Mouse (Mus musculus) CD4-positive helper T cell, adult 2 months (primary cell): Measurements from ENCODE around the gene Atp6v1g3.

Experiments
- DNase-seq: peaks from one replicate; pipeline ENCODE4 v3.0.0-alpha.2; 2012; ENCODE audit warnings: low read depth, missing footprints, low spot score

Atp6v1g3 gene

DNA sequence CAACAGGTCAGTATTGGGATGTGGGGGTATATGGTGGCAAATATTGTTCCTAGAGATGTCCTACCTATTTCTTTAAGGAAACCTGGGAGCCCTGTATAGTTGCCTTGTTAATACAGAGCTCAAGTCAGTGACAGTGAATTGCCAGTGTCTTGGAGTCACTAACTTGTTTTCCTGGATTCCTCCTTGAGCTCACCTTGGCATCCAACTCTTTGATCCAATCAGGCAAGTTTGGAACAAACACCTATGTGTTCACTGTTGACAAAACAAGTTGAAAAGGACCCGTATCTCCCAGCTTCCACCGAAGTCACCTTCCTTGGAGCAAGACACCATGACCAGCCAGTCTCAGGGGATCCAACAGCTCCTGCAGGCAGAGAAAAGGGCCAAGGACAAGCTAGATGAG, at the start of gene Atp6v1g3:
Gene Atp6v1g3 (plus strand): TSS at position 301 of the 400 bp plus-strand sequence.
- no peak for DNase-seq

DNA sequence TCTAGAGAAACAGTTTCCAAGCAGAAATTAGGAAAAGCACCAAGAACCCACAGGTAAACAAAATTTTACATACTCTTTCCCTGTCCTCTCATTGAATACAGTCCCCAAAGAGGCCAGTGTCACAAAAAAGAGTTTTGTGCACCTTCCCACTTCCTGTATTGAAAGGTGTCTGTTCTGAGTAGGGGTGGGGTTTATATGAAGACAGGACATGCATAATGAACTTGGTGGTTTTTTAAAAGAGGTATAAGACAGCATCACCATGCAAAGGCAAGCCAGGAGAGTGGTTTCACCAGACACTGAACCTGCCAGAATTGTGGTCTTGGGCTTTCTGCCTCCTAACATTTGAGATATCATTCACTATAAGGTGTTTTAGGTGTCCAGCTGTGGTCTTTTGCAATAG, 40.5 kb upstream of the Atp6v1g3 start:
- peak; percentile 66 for DNase-seq

DNA sequence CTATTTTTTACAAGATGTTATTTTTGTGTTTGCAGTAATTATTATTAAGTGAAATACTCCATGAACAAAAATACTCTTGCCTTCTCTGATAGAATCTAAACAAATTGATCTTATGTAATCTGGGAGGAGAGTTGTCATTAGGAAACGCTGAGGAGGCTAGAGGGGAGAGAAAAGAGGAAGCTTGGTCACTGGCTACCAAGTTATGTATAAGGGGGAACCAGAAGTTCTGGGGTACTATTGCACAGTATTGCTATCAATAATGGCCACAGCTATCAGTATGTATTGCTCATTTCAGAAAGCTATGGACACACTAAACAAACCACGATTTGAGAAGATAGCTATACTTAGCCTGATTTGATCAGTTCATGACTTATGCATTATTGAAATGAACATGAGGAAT, 36.3 kb upstream of the Atp6v1g3 start:
- DNase-seq: no peak

DNA sequence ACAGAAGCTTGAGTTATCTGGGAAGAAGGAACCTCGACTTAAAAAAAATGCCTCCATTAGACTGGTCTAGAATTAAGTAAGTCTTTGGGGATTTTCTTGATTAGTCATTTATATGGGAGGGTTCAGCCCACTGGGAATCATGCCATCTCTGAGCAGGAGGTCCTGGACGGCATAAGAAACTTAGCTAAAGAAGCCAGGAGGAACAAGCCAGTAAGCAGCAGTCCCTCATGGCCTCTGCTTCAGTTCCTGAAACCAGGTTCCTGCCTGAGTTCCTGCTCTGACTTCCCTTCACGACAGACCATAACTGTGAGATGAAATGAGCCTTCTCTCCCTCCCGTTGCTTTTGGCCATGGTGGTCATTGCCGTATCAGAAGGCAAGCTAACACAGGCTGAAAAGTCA, 29.6 kb upstream of the Atp6v1g3 start:
- DNase-seq: no peak

DNA sequence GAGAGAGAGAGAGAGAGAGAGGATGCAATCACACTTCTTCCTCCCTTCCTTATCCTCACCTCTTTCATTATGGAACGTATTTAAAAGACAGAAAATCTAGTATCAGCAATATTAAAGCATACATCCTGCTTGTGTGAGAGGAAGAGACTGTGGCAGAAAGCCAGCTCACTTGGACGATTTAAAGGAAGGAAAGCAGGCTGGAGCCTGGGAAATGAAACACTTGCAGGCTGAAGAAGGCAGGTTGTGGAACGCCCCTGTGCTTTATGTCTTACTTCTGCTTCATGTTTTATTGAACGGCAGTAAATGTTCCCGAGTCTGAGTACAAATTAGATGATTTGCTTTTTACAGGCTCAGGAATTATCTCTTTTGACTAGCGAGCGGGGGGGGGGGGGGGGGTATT, 29.1 kb upstream of the Atp6v1g3 start:
- no peak for DNase-seq

DNA sequence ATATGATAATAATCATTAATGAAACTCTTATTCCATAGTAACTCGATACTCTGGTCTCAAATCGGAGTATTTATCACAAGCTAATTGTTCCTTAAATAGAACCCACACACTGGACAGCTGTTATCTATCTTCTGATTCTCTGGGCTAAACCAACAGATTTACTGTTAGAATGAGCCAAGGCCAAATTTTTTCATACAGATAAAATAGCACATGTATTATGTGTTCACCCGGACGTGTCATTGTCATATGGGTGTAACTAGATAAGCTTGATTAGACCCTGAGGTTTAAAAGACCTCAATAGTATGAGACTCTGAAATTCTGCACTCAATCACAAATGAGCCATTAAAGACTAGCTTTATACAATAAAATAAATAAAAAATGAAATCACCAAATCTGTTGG, 28.4 kb upstream of the Atp6v1g3 start:
- no peak for DNase-seq

DNA sequence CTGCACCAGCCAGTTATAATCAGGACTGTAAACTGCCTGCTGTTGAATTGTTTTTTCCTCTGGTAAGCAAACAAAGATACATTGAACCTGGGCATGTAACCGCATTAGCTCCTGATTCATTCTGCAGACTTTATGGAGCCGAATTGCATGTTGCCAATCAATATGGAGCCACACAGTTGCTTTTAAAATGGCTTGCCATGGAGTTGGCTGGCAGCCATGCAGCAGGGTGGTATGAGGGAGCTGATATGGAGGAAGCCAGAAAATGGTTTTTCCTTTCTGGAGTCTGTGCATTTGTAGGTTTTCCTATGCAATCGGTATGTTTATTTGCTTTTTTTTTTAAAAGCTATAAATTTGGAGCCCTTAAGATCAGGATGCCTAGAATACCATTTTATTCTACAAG, 28.0 kb upstream of the Atp6v1g3 start:
- DNase-seq: no peak

DNA sequence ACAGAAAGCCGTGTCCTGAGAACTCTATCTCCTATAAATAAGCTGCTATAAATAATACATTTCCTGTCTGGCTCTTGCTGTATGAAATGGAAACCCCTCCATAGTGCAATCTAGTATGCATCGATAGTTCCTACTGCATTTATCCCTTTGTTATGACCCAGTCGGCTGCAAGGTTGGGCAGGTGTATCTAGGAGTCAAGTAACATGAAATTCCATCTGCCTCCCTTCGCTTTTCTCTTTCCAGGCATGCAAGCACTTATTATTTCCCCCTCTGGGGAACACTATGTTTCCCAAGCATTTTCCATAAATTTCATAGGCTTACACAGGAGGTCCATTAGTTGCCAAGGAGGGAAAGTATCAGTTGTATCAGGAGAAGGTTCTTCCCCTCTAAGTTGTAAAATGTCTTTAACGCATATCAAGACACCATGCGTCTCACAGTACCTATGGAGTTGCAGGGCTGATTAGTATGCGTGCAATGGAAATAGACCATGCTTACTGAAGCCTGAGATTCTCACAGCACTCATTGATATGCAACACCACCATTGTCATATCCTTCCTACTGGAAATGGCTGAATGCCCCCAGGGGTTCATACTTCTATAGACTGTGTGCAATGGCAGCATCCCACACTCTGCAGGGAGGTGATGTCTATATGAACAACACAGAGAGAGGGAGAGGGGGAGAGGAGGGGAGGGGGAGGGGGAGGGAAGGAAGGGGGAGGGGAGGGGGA, 26.9 kb upstream of the Atp6v1g3 start:
- DNase-seq: no peak

DNA sequence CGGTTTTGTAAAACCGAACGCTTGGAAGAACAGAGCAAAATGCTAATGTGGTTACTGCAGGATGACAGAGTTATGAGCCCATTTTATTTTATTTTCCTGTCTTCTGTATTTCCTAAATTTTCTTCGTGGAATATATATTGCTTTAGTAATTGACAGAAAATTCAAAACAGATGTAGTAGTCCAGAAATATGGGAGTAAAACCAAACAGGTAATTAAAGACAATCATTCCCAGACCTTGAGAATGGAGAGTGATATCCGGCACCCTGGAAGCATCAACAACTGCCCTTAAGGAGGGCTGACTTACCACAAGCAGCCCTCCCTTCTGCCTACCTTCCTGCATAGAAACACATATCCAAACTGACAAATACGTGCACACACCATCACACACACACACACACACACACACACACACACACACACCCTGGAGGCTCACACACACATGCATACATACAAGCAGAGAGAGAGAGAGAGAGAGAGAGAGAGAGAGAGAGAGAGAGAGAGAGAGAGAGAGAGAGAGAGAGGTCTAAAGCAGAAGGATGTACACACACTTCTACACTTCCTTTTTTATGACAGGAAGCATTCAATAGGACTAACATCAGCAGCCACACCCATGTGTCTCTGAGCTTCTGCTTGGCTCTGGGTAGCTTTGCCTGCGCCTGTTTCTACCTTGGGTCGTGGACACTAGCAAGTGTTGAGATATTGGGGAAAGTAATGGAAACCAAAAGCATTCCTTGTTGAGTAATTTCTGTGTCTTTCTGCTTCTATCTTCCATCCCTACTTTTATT, 25.6 kb upstream of the Atp6v1g3 start:
- peak; percentile 63 for DNase-seq

DNA sequence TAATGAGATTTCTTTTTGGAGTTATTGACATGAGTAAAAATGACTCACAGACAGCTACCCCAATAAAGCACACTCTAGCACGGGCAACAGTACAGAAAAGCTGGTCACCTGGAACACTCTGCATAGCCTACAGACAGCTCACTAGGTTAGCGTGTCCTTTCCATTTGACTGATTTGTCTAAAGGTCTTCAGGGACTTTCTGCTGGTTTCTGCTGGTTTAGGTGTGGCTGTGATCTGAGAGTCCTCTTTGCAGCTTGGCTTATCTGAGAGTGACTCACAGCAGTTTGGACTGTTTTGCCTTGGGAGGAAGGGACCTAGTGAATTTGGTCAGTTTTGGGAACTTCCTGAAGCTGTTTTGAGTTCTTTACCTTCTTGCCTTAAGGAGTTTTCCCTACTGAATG, 24.8 kb upstream of the Atp6v1g3 start:
- DNase-seq: no peak

DNA sequence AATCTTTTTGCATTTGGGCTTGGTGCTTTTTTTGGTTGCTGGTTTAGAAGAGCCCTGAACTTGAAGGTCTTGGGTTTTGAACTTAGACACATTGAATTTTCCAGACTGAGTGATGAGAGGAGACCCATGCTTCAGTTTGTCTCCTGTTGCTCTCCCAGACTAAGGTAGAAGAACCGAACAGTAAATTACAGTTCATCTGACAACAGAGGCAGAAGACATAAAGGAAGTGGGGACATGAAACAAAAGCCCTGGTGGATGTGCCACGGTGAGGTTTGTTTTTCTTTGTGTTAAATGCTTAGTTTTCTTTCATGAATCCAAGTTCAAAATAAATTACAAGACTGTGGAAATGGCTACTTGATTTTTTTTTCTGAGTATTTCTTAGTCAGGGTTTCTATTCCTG, 22.6 kb upstream of the Atp6v1g3 start:
- peak; percentile 42 for DNase-seq

DNA sequence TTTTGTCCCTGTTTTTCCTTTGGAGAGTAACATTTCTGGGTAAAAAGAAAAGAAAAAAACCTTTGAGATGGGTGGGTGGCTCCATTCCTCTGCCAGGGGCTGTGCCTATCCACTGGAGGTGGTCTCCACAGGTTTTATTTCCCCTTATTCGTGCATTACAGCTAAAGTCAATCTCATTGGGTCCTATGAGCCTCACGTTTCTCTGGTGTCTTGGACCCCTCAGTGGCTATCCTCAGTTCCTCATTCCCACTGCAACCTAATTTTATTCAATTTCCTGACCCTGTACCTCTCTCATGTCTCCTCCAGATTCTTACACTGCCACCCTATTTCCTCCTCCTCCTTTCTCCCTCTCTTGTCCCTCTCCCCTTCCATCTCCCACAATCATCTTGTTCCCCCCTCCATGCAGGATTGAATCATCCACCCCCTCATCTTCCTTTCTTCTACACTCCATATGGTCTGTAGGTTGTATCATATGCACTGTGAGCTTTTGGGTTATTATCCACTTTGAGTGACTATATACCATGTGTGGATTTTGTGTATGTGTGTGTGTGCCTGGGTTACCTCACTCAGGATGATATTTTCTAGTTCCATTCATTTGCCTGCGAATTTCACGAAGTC, 17.3 kb upstream of the Atp6v1g3 start:
- DNase-seq: no peak

DNA sequence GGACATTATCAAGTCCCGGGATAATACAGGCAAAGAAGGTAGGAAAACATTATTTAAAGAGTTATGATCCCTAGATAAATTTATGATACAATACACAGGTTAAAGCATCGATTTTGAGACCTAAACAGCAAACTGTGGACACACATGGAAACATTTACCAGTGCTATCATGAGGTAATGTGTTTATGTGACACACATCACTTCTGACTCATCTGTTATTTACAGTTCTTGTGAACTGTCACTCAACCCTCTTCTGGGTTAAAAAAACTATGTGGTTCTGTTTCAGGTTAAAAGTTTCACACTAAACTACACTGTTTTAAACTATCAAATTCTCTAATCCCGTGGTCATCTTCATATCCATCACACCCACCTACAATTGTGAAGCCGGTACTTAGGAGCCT, 14.8 kb upstream of the Atp6v1g3 start:
- no peak for DNase-seq

DNA sequence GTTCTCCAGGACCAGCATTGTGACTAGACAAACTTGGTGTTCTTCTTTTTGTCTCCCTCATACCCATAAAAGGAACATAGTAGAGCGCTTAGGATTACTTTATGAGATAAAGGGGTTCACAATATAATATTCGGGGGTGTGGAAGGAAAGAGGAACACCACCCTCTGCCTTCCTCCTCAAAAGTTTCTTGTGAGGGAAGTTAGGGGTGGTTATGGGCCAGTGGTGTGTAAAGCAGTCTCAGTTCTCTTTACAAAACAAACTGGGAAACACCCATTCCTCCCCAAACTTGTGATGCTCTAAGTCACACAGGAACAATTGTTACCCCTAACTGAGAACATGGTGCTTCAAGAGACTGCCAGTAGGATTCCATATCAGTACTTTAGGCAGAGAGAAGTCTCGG, 12.0 kb upstream of the Atp6v1g3 start:
- DNase-seq: no peak

DNA sequence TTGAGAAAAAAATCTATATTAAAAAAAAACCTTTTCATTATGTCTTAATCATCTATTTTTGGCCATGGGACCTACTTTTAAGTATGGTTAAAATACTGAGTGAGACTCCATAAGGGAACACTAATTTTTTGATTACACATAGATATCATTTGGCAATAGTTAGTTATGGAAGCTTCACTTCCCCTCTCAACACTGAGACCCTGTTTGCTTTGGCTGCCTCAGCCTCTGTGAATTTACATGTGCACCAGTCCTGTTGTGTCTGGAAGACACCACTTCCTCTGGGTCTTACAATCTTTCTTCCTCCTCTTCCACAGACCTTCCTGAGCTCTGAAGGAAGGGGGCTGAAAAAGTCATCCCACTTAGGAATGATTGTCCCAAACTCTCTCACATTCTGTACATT, 11.1 kb upstream of the Atp6v1g3 start:
- no peak for DNase-seq

DNA sequence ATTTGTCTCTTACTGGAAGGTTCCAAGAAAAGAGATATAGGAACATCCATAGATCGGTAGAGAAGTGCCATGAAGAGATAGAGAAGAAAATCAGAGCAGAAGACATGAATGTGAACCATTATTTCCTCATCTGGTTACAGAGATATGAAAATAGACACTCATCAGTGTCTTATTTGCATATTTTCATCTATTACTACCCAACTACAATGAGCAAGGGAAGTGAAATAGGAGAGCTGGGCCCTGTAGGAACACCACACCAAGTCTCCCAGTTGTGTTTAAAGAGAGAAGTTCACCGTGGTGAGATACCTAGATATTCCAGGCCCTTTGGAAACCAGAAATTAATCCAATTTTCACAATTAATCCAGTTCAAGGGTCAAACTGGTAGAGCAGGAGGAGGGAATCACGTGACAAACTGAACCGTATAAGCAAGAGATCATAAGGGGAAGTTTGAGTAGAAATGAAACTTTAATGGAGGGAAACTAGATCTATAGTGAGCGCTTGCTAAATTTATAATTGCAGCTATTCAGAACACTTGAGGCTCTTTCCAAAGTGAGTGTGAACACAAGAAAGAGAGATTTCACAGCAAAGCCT, 6.0 kb upstream of the Atp6v1g3 start:
- no peak for DNase-seq

DNA sequence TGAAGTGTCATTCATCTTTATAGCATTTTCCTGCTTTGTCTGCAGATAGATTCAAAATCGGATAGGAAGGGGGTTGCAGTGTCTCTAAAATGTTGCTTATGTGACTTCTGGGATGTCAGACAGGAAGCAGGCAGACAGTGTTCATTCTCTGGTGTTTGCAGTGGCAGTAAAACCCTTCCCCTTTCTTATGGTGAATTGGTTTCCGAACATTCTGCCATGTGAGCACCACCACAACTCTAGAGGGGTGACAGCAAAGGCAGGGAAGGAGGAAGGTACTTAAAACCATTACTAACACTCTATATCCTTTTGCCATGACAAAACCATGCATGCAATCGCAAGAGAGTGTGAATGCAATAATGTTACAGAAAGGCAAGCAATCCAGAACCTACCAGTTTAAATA, 1.4 kb downstream of the Atp6v1g3 start:
- DNase-seq: no peak

DNA sequence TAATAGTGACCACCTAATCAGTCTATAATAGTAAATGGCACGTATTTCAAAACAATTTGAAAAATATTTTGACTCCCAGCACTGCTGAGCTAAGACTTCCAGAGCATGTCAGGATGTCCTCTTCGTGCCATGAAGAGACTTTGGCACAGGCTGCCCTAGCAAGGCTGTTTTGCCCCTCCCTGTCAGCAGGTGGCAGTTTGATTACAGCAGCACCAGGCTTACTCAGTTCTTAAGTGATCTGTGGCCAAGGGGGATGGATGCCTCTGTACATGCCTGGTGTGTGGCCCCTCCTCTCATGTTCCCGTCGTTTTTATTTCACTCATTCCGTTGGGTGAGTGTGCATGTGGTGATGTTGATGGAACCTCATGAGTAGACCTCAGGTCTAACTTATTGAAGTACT, 2.3 kb downstream of the Atp6v1g3 start:
- DNase-seq: peak; percentile 76

DNA sequence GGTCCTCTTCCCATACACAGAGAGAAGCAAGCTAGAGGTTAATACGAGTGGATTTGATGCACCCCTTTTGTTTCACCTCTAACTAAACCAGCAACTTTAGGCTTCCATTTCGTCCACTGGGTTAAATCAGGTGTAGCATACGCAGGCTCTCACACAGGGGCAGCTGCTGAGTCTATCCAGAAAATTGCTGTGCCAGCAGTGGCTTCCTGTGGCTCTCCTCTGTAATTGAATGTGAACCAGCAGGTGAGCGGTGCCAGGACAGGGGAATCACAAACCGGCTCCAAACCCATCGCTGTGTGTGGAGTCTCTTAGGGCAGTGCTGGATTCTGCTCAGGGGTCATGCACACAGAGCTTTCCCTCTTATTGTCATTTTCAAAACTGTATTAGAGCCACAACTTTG, 7.6 kb downstream of the Atp6v1g3 start:
- no peak for DNase-seq

DNA sequence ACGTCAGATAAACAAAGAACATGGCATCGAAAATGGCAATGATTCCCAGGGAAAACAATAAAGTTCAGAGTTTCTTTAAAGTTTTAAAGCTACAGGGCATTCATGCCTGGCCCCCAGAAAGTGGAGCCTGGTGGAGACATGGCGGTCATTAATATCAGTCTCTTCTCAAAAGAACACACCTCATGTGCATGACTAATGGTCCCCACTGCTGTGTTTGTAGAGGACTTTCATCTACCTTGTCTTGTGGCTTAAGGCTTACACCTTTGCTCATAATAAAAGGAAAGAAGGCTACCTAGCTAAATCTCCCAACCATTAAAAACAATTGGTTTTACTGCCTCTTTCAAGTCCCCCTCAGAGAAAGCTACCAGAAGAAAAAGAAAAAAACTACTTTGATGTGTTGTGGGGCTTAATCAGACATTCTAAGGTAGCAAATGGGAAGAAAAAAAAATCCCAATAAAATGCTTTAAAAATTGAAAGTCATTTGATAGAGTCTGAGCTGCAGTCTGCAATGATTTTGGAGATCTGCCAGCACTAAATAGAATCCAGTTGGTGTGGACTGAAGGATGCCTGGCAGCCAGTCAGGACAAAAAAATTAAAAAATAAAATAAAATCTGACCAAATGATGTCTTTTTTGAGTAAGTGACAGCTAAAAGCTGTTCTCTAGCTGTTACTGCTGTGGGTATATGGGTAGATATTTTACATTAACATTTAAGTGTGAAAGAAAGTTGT, 9.0 kb downstream of the Atp6v1g3 start:
- no peak for DNase-seq

DNA sequence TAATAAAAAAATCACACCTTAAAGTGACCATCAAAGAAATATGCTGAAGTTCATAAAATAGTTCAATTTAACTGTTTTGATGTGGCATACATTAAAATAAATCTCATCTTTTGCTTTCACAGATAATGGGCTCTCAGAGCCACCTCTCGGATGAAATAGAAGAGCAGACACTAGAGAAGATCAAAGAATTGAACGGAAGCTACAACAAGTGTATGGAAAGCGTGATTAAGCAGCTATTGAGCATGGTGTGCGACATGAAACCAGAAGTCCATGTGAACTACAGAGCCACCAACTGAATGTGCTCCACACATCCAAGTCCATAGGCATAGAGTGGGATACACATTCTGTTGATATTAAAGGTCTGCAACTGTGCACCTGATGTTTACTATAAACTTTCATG, 14.1 kb downstream of the Atp6v1g3 start:
- peak; percentile 56 for DNase-seq

DNA sequence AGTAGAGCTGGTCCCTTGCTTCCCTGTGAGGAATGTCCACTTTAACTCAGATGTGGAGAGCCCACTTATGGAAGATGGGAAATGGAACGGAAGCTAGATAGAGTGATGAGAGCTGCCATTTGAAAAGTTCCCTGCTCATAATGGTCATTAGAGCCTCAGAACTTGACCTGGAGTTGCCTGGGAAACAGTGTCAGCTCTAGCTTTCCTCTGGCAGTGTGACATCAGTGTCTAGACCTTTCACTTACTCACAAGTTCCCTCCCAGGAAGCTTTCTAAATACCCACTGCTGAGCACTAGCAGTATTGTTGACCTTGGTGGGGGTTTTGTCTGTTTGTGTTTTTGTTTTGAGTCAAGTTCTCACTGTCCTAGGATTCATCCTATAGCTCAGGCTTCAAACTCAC, 15.2 kb downstream of the Atp6v1g3 start:
- DNase-seq: peak; percentile 48
